Mouse (Mus musculus): ENCODE measurements around the gene Actg1.
"Not testable (repeated sequence)": the region's sequence is repeated elsewhere in the genome, so short reads cannot be mapped to it uniquely, and the experiment has no call there.

The Actg1 gene

DNA sequence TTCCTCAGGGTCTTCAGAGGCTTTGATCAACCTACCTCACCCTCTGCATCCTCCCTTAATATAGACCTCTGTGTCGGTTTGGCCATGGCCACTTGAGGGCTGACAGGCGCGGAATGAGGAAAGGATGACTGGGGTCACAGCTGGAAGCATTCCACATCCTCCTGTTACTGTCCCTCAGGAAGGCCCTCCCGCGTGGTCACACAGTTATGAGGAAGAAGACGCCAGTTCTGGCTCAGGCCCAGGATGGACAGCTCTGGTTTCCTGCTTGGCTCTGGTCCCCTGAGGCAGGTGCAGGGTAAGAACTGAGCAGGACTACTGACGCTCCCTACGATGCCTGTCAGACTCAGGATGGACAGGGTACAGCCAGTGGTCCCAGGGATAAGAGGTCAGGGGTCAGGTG, 11.7 kb upstream of the Actg1 start:
- no peak for DNase-seq

DNA sequence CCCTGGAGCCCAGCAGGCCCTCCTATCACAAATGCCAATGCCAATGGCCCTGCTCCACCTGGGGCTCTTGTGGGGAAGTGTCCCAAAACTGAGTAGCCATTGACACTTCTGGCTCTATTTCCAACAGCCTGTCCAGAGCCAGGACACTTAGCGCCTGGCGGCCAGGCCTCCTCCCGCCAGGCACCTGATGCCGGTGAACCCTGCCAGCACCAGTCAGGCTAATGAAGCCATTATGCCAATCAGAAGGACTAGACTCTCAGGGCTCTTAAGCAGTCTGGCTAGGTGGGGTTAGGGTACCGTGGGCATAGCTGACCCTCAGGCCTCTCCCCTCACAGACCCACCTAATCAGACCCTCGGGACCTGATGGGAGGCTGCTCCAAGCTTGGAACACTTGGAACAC, 11.0 kb upstream of the Actg1 start:
- no peak for DNase-seq

DNA sequence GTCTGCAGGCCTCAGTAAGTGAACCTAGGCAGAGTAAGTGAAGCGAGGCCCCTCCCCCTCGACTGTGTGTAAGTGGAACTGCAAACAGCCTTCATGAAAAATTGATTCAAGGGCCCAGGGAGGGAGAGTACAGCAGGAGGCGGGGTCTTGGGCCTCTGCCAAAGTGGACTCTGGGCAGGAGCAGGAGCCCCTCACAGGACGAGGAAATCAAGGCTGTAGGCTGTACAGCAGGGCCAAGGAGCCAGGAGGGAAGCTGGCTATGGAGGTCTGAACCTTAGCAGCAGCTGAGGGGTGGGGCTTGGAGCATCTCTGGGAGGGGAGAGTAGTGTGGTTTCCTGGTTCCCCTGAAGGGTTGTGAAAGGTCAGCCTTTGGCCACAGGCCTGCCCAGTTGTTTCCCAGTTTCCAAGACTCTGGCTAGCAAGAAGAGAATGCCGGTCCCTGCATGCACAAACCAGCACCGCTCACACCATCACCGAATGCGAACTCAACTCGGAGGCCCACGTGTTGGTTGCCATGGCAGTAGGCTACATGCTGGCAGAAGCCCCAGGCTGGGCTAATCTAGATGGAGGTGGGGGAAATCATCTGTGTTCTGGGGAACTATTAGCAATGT, 9.6 kb upstream of the Actg1 start:
- DNase-seq: peak; percentile 86

DNA sequence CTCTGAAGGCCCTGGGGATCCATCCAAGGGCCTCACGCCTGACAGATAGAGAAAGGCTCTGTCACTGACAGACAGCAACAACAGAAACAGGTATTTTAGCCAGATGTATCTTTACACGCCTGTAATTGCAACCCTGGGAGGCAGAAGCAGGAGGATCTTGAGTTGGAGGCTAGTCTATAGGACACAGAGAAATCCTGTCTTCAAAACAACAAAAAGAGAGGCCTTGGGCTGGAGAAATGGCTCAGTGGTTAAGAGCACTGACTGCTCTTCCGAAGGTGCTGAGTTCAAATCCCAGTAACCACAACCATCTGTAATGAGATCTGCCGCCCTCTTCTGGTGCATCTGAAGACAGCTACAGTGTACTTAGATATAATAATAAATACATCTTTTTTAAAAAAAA, 8.6 kb upstream of the Actg1 start:
- DNase-seq: no peak

DNA sequence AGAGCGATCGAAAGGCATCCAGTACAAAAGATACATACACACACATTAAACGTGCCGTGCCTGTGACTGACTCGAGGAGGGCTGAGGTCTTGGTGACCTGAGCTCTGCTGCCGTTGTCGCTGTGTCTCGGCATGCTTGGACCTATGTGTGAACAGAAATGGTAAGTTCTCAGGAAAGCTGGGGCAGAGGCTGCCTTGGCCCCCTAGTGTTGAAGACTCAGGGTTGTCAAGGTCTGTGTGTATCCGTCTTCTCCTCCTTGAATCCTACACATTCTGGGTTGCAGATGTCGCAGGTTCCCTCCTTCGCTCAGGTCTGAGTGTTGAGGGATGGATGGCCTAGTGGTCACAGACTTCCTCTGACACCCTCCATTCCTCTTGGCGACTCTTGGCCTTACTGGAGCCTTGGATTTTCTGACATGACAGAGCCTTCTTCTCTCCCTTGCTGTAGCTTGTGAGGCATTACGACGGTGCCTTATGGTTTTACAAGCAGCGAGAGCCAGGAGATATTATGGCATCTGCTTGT, 8.0 kb upstream of the Actg1 start:
- no peak for DNase-seq

DNA sequence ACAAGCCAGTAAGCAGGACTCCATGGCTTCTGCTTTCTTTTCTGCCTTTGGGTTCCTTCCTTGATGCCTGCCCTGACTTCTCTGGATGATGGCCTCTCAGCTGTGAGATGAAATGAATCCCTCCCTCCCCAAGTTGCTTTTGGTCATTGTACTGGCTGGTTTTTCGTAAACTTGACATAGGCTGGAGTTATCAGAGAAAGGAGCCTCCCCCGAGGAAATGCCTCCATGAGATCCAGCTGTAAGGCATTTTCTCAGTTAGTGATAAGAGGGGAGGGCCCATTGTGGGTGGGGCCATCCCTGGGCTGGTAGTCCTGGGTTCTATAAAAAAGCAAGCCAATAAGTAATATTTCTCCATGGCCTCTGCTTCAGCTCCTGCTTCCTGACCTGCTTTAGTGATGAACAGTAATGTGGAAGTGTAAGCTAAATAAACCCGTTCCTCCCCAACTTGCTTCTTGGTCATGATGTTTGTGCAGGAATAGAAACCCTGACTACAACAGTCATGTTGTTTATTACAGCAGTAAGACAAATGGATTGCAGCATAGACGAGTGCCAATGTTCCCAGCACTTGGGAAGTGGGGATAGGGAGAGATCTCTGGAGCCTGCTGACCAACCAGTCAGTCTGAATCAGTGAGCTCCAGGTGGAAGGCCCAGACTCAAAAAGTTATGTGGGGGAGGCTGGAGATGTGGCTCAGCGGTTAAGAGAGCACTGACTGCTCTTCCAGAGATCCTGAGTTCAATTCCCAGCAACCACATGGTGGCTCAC, 7.1 kb upstream of the Actg1 start:
- no peak for DNase-seq

DNA sequence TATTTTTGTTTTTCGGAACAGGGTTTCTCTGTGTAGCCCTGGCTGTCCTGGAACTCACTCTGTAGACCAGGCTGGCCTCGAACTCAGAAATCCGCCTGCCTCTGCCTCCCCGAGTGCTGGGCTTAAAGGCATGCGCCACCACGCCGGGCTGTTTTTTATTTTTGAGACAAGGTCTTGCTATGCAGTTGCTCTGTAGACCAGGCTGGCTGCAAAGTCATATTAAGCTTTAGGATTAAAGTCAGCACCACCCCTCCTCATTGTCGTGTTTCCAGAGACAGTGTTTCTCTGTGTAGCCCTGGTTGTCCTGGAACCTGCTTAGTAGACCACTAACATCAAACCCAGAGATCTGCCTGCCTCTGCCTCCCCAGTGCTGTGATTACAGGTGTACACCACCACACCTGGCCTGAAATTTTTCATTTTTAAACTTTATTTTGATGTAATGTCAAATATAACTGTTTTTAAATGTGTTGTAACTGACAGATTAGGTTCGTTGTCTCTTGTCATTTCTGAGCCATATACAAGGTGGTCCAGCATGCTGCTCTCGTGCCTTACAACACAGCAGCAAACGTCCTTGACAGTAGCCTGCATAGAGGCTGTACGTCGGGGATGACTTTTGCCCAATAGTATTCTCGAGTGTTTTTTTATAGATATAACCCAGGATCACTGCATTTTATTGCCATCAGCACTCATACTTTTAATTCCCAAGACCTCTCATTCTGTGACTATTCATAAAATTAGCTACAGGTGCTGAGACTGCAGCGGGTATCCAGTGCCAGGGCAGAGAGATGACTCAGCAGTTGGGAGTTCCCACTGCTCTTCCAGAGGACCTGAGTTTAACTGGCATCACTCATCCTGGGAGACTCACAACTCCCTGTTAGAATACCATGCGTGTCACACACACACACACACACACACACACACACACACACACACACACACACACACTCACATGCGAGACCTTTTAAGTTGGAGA, 6.2 kb upstream of the Actg1 start:
- no peak for DNase-seq

DNA sequence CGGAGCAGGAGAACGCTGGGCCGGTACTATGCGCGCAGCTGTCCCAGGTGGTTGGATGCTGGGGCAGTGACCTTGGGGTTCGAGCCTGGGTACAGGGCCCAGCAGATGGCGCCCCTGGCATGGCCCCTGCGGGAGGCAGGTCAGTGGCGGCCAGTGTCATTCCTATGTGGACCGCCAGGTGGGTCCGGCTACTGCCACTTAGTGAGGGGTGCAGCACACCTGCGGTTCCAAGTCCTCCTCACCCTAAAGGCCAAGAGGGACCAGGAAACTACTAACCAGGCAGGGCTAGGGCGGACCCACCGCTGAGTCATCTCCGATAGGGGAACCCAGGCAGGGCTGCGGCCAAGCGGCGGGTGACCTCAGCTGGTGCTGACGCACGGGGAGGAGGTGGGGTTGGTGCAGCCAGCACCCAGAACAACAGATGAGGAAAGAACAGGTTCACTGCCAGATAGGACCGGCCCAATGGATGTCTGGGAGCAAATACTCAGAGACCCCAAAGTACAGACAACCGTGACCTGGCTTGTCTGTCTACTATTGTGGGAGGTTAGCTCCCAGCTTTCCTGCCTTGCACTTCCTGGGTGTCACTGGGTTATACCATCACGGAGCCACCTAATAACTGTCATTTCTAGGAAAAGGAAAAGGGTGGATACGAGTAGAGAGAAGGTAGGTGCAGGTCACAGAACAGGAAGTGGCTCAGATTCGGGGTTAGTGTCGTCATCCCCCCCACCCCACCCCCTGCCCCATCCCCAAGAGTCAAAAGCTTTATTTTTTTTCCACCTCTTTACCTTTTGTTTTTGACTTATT, 5.4 kb upstream of the Actg1 start:
- peak; percentile 72 for DNase-seq

DNA sequence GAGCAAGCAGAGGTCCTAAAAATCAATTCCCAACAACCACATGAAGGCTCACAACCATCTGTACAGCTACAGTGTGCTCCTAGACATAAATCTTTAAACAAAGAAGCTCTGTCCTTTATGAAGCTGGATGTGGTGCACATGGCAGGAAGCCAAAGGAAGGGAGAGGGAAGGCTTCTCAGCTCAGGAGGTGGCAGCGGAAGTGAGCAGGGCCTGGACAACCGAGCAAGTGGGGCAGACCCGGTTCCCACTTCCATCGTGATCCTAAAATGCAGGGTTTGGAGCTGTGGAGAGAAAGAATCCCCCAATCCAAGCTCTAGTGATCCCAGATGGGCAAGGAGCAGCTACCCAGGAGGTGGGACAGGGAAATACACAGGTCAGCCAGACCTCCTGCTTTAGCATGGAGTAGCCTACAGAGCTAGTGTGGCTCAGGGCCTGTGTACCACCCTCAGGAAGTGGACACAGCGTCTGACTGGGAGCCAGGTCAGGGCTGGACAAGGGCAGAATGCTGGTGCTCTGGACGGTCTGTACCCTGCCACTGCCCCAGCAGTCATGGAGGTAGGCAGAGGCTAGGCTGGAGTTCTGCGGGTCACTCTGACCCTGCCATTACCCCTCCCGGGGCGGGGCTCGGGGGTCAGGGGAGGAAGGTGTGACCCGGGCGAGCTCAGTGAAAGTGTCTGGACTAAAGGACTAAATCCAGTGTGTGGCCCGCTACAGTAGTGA, 4.4 kb upstream of the Actg1 start:
- peak; percentile 85 for DNase-seq

DNA sequence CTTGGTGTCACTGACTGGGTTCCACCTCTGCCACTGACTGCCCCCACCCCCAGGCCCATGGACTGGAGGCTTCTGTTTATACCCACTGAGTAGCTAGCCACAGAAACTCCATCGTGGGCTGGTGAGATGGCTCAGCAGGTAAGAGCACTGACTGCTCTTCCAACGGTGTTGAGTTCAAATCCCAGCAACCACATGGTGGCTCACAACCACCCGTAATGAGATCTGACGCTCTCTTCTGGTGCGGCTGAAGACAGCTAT, 3.7 kb upstream of the Actg1 start:
- DNase-seq: not testable (repeated sequence)

DNA sequence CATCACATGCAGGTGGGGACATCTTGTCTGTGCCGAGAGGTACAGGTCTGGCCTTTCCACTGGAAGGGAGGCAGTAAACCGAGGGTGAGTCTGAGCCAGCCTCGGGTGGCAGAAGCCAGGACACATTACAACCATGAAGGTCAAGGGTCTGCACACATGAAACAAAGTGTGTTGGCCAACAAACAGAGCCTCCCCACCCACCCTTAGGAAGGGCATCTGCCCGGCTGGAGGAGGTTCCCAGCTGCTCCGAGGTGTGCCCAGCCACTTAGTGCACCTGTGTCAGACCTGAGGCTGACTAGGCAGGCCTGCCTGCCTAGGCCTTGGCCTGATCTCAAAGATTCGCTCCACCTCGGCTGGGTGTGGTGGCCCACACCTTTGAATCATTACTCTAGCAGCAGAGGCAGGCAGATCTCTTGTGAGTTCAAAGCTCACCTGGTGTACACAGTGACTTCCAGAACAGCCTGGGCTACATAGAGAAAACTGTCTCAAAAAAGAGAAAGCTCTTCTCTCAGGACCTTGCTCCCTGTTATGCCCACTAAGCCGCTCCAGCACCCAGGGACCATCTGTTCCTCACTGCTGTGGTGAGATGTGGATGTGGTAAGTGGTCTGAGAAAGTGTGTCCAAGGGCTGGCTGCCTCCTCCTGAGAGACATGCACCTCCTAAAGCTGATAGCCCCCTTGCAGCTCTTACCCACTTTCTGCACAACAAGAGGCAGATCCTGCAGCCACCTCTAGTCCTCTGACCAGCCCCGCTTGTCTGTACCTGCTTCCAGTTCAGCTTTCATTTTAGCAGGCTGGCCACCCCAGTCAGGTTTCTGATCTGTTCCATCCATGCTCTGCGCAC, 3.1 kb upstream of the Actg1 start:
- DNase-seq: no peak

DNA sequence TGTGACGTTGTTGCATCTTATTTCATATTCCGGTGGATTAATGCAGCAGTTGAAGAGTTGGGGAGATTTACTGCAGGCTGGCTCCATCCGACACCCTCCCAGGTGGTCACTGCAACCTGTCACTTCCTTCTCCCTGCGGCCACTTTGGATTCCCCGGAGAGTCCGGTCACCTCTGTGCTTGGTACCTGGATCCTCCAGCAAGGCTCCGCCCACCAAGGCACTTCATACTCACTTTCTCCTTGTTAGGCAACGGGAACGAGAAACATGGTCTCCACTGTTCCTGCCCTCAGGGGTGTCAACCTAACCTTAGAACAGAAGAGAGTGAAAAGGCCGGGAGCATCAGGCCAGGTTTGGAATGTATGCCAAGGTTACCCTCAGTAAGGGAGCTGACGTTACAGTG, 2.4 kb upstream of the Actg1 start:
- no peak for DNase-seq

DNA sequence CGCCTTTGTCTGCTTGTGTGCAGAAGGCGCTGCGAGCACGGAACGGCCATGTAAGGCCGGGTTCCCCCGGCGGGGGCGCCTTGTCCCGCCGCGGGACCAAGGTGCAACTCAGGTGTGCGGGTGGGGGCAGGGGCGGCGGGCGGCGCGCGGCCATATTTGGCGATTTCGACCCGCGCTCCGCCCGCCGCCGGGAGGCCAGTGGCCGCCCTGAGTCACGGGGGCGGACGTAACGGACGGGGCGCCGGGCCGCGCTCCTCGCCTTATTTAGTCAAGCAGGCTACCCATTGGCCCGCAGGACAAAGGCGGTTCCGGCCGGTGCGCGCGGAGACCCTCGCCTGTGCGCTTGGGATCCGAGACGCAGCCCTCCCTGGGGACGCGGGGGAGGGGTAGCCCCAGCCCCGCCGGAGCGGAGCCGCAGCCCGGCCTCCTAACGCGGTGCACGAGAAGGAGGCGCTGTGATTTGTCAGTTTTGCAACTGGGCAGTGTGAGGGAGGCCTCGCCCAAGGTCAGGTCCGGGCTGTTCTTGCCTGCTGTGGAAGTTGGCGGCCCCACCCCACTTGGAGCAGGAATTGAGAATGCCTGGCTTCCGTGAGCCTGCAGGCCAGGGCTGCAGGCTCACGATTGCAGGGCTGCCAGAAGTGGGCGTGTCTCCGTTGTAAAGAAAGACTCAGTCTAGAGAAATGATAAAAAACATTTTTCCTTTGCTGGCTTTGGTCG, 1.8 kb upstream of the Actg1 start:
- peak; percentile 95 for DNase-seq

DNA sequence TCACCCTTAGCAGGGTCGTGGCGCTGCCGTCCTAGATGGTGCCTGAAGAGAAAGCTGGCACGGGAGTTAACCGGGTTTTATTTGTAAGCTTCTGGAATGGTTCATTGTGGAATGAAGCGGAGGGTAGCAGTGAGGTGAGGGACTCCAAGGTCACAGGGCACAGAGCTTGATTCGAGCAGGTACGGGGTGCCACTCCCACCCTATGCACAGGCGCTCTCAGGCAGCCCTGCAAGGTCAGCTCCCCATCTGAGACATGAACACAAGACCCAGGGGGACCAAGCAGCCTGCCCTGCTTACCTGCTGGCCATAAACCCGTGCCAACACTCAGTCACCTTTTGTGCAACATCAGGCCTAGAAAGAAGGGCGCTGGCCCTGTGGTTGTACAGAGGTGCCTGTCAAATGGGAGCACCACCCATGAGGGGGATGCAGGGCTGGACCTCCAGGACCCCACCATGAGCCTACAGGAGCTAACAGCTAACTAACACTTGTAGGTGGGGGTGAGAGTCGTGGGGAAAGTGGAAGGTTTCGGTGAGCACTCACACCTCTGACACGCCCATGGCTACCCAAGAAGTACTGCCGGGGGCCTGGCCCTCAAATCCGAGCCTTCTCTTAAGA, 1.1 kb upstream of the Actg1 start:
- DNase-seq: no peak

DNA sequence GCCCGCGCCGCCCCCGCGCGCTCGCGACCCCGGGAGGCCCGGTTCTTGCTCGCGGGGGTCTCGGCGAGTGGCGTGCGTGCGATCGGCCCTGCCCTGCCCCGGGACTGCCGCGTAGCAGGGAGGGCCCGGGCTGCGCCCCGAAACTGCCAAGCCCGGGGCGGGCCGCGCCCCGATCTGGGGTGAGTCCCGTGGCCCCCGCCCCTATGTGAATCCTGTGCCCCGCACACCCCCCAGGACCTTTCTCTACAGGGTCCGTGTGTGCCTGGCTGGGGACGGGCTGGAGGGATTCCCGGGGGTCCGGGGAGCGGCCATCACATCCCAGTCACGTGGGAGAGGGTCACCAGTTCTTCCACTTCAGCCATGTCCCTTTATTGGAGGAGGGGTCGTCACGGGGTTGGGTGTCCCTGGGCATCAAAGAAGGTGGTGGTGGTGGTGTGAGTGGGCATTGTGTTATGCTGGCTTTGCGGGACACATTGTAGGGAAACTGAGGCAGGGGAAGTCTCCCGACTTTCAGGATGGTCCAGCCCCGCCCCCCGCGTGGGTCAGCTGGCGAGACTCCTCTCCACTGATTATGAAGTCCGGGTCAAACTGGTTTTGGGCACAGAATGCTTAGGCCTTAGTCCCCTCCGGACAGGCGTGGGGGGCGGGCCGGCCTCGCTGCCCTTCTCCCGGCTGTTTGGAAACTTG, 485 bp upstream of the Actg1 start:
- DNase-seq: peak; percentile 86

DNA sequence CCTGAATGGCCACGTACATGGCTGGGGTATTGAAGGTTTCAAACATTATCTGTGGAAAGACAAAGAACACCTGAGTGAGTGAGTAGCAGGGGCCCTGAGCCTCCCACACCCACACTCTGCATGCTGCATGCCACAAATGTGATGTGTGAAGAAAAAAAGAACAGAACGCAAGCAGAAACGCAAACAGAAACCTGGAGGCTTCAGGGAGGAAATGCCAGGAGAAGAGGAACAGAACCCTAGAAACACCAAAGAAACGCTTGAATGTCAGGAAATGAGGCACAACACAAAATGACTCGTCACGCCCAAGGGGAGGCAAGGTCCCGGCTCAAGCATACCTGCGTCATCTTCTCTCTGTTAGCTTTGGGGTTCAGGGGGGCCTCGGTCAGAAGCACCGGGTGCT, 1.0 kb downstream of the Actg1 start:
- DNase-seq: no peak

DNA sequence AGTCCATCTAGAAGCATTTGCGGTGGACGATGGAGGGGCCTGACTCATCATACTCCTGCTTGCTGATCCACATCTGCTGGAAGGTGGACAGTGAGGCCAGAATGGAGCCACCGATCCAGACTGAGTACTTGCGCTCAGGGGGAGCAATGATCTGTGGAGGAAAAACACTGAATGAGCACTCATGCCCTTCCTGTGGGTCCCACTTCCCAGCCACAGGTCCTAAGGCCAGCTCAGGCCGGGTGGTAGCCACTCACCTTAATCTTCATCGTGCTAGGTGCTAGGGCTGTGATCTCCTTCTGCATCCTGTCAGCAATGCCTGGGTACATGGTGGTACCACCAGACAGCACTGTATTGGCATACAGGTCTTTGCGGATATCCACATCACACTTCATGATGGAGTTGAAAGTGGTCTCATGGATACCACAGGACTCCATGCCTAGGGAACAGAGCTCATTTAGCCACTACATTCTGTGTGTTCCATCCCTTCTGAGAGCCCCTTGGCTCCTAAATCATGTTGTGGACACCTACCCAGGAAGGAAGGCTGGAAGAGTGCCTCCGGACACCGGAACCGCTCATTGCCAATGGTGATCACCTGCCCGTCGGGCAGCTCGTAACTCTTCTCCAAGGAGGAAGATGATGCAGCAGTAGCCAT, 1.8 kb downstream of the Actg1 start:
- not testable (repeated sequence) for DNase-seq

DNA sequence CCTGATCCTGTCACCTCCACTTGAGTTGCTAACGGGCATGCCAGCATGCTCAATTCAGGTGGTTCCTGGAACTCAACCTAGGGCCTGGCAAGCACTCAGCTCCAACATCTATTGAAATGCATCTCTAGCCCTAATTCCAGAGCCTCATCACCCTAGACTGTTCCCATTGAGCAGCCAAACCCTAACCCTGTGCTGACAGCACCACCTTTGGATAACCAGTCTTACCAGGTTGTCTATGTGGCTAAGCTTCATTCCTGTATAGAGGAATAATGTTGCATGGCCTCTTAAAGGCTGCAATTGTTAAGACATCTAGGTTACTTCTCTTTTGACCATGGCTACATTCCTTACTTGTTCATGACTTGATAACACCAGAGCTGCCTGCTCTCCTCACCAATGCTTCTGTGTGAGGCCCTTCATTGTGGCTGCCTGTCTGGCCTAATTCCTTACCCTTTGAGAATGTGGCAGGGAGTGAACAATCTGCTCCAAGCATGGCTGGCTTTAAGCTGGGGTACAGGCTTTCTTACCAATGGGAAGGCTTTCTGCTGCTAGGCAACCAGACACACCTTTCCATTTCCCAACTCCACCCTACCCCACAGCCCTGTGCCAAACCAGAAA, 3.2 kb downstream of the Actg1 start:
- no peak for DNase-seq

All from retina, postnatal 1 day (tissue).